Mouse (Mus musculus) bone marrow macrophage, adult 2 months (primary cell): Measurements from ENCODE around the gene Stx2.

Experiments
- CTCF ChIP-seq: IDR thresholded peaks from 2 replicates; pipeline ENCODE4 v1.5.1; 2012; ENCODE audit warnings: low read depth, mild to moderate bottlenecking, low read length, moderate library complexity
- POLR2A ChIP-seq: IDR thresholded peaks from 2 replicates; pipeline ENCODE4 v1.6.1; 2012; ENCODE audit warnings: mild to moderate bottlenecking, low read depth, low read length, borderline replicate concordance

GRCm38 (mm10) chr5:128964353-128964752, 44.0 kb downstream of the Stx2 start:
- TF ChIP-seq CTCF (no peak), POLR2A (no peak)
